Mouse (Mus musculus): ENCODE measurements around the gene Tmem273. TPM values are rescaled to one million over a fixed set of nuclear protein-coding genes. Genes with fewer than 3 reads are reported as not detected.

Tmem273 gene
- 1.1 TPM for polyA plus RNA-seq (2017; shearing (Covaris generic))

GRCm38 (mm10) chr14:32785556-32786130 is at the start of gene Tmem273:
Tmem273 (plus strand) TSS chr14:32785963.

DNA sequence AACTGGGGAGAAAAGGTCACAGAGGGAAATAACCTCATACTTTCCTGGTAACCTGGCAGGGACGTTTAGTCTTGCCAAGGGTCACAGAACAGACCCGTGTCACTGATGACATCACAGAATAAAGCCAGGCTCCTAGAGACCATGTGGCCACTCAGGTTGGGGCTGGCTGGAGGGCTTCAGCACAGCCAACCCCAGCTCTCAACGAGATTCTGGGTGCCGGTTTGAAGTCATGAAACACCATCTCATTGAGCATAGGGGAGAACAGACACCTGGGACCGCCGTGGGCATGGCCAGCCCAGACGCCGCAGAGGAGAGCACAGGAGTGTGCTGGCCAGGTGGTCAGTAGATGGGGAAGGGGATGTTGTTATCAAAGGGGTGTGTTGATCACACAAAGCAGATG is 48.1 kb downstream of the Tmem273 start, which contains the start of gene Fam170b:
Gene Fam170b, plus strand, starts transcription at position 116 of the 400 bp plus-strand sequence.

DNA sequence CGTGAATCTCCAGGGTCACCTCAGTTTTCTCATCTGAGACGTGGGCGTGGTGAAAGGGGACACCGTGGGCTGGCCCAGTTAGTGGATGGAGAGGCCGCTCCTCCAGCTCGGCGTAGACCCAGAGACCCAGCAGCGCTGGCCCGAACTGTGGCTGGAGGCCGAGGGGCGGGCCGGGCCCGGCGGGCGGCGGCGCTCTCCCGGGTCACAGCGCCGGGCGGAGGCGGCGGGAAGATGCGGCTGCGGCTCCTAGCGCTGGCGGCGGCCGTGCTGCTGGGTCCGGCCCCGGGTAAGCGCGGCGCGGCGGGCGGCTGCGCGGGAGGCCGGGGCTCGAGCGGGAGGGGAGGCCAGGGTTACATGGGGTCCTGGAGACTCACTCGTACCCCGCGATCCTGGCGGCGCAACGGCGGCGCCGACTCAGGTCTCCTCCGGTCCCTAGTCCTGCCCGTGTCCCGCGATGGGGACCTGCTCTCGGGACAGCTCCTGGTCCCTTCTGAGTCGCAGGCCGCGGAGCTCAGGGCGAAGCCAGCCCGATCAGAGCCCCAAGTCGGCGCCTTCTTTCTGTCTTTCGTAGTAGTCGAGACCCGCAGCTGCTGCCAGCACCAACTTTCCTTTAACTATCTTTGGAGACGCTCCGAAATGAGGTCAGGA is 71.0 kb downstream of the Tmem273 start, which contains the start of gene Vstm4:
Gene Vstm4, plus strand, starts transcription at position 76 of the 648 bp plus-strand sequence.

Other genes starting within 250 kb of the Tmem273 start
- gene Prrxl1, start 186.6 kb upstream of the Tmem273 start, polyA plus RNA-seq (2017; shearing (Covaris generic)): 0.27 TPM
- gene 3425401B19Rik, start 100.7 kb upstream of the Tmem273 start, polyA plus RNA-seq (2017; shearing (Covaris generic)): 0.13 TPM
- not detected for gene Fam170b, start 48.0 kb downstream of the Tmem273 start, polyA plus RNA-seq (2017; shearing (Covaris generic))
- gene Vstm4, start 70.8 kb downstream of the Tmem273 start, polyA plus RNA-seq (2017; shearing (Covaris generic)): not detected
- gene Lrrc18, start 205.4 kb downstream of the Tmem273 start, polyA plus RNA-seq (2017; shearing (Covaris generic)): not detected

All from effector memory CD4-positive, alpha-beta T cell, adult 7 months (primary cell).